Mouse (Mus musculus): ENCODE measurements around the gene Ms4a4a. TPM values are rescaled to one million over a fixed set of nuclear protein-coding genes. Genes with fewer than 3 reads are reported as not detected.

Ms4a4a gene
- polyA plus RNA-seq, 1 experiment from 2014 or later: not detected

GRCm38 (mm10) chr19:11435058-11435834 is 59.9 kb downstream of the Ms4a4a start:
- ChIA-PET CTCF (no interaction called here), POLR2A (no interaction called here)
- DNase-seq (ENCODE audit: low read depth, low spot score) (no peak), ATAC-seq (no peak)
- in situ Hi-C loops (cut with MboI; ENCODE audit: low pct_unique_long_range_greater_than_20kb): no loop called here
- no peak for TF ChIP-seq CTCF (IDR thresholded peaks at IDR 0.05)
- H3K27me3 ChIP-seq: peaks cover 8% of the 10 kb centered on the region

Other genes starting within 250 kb of the Ms4a4a start
- not detected for gene 1700017D01Rik, start 244.6 kb upstream of the Ms4a4a start, polyA plus RNA-seq (2021)
- gene 1700025F22Rik, start 210.2 kb upstream of the Ms4a4a start, polyA plus RNA-seq (2021): not detected
- gene Ms4a13, start 178.8 kb upstream of the Ms4a4a start, polyA plus RNA-seq (2021): not detected
- not detected for gene Ms4a12, start 143.1 kb upstream of the Ms4a4a start, polyA plus RNA-seq (2021)
- not detected for gene Ms4a1, start 109.3 kb upstream of the Ms4a4a start, polyA plus RNA-seq (2021)
- not detected for gene Ms4a5, start 91.7 kb upstream of the Ms4a4a start, polyA plus RNA-seq (2021)
- gene Ms4a14, start 61.1 kb upstream of the Ms4a4a start, polyA plus RNA-seq (2021): 0.06 TPM
- 0.09 TPM for gene Ms4a7, start 39.4 kb upstream of the Ms4a4a start, polyA plus RNA-seq (2021)
- not detected for gene Ms4a4c, start 29.2 kb downstream of the Ms4a4a start, polyA plus RNA-seq (2021)
- 0.12 TPM for gene Ms4a4b, start 68.0 kb downstream of the Ms4a4a start, polyA plus RNA-seq (2021)
- not detected for gene Ms4a6c, start 93.8 kb downstream of the Ms4a4a start, polyA plus RNA-seq (2021)
- gene Gm8369, start 110.4 kb downstream of the Ms4a4a start, polyA plus RNA-seq (2021): not detected
- not detected for gene Ms4a6b, start 141.0 kb downstream of the Ms4a4a start, polyA plus RNA-seq (2021)
- gene Ms4a4d, start 161.3 kb downstream of the Ms4a4a start, polyA plus RNA-seq (2021): 0.04 TPM
- gene Ms4a6d, start 229.3 kb downstream of the Ms4a4a start, polyA plus RNA-seq (2021): 0.35 TPM
- 89.6 TPM for gene Ms4a2, start 248.2 kb downstream of the Ms4a4a start, polyA plus RNA-seq (2021)